Mouse (Mus musculus) lung, embryonic 15.5 days (tissue): ENCODE measurements around the gene Tmem39a. TPM values are rescaled to one million over a fixed set of nuclear protein-coding genes. Genes with fewer than 3 reads are reported as not detected.

ENCODE experiments used
- ATAC-seq: fragments of 200-750 bp; cut with Nextera tagmentation; 2 replicates; pipeline ENCODE4 v1.8.0; 2017; ENCODE audit warnings: moderate number of reproducible peaks, borderline replicate concordance; ENCODE audit not compliant: low FRiP score, low TSS enrichment; ENCODE audit errors: extremely low read depth
- H3K27ac ChIP-seq: fragments of 300-500 bp; sonication (generic); 2 replicates; pipeline ENCODE4 v1.5.1; 2015; ENCODE audit warnings: moderate library complexity, mild to moderate bottlenecking, inconsistent platforms
- H3K27me3 ChIP-seq: fragments of 300-500 bp; sonication (generic); 2 replicates; pipeline ENCODE4 v1.6.1; 2015; ENCODE audit warnings: inconsistent platforms
- H3K36me3 ChIP-seq: fragments of 300-500 bp; sonication (generic); 2 replicates; pipeline ENCODE4 v1.6.1; 2015; ENCODE audit warnings: inconsistent platforms
- H3K4me1 ChIP-seq: fragments of 300-500 bp; sonication (generic); 2 replicates; pipeline ENCODE4 v1.6.1; 2015; ENCODE audit warnings: inconsistent platforms
- H3K4me2 ChIP-seq: fragments of 300-500 bp; sonication (generic); 2 replicates; pipeline ENCODE4 v1.6.1; 2015; ENCODE audit warnings: inconsistent platforms, mild to moderate bottlenecking, moderate library complexity
- H3K4me3 ChIP-seq: fragments of 300-500 bp; sonication (generic); 2 replicates; pipeline ENCODE4 v1.5.1; 2015; ENCODE audit warnings: mild to moderate bottlenecking, inconsistent platforms
- H3K9ac ChIP-seq: fragments of 300-500 bp; sonication (generic); 2 replicates; pipeline ENCODE4 v1.6.1; 2015; ENCODE audit warnings: inconsistent platforms
- H3K9me3 ChIP-seq: fragments of 300-500 bp; sonication (generic); 2 replicates; pipeline ENCODE4 v1.6.1; 2016; ENCODE audit warnings: inconsistent platforms
- WGBS: fragments of 180-500 bp; shearing (Covaris S2); methylation state at CpG from one replicate; pipeline ENCODE4 v1.1.7; 2015; 5-methylcytosine and 5-hydroxymethylcytosine counted together
- polyA plus RNA-seq: library from polyadenylated mRNA; unstranded; fragments of >200 nt; fragmentation: Nextera tagmentation; extraction: Ambion mirVana; gene quantifications from 2 replicates; pipeline ENCODE4 v1.2.1, GENCODE M21; 2015

The Tmem39a gene
- polyA plus RNA-seq, 1 experiment from 2014 or later, result 119 TPM

GRCm38 (mm10) chr16:38592946-38593345, 34.4 kb downstream of the Tmem39a start:
- no peak for ATAC-seq
- Histone ChIP-seq H3K4me1 (no peaks in the 10 kb centered on the region), H3K27ac (no peak overlapping the region), H3K9ac (no peak overlapping the region), H3K4me2 (no peak overlapping the region), H3K9me3 (no peaks in the 10 kb centered on the region), H3K27me3 (no peaks in the 10 kb centered on the region), H3K36me3 (peaks cover 41% of the 10 kb centered on the region), H3K4me3 (no peak overlapping the region)
- 92% methylated on average over 4 of the region's 4 CpGs for WGBS

GRCm38 (mm10) chr16:38594435-38594834, 35.9 kb downstream of the Tmem39a start:
- Histone ChIP-seq H3K36me3 (peaks cover 28% of the 10 kb centered on the region), H3K4me2 (no peak overlapping the region), H3K27ac (no peak overlapping the region), H3K9ac (no peak overlapping the region), H3K27me3 (no peaks in the 10 kb centered on the region), H3K4me1 (no peaks in the 10 kb centered on the region), H3K9me3 (no peaks in the 10 kb centered on the region), H3K4me3 (no peak overlapping the region)
- WGBS, result 73% methylated on average over 1 of the region's 1 CpGs
- no peak for ATAC-seq

GRCm38 (mm10) chr16:38596099-38596498, 37.6 kb downstream of the Tmem39a start:
- no peaks in the 10 kb centered on the region for H3K4me1 ChIP-seq
- WGBS, result 79% methylated on average over 2 of the region's 2 CpGs
- no peak overlapping the region for H3K4me2 ChIP-seq
- no peak for ATAC-seq
- no peaks in the 10 kb centered on the region for H3K27me3 ChIP-seq
- H3K9me3 ChIP-seq, result no peaks in the 10 kb centered on the region
- no peak overlapping the region for H3K9ac ChIP-seq
- H3K27ac ChIP-seq, result no peak overlapping the region
- H3K36me3 ChIP-seq, result peaks cover 25% of the 10 kb centered on the region
- no peak overlapping the region for H3K4me3 ChIP-seq

GRCm38 (mm10) chr16:38596651-38597050, 38.2 kb downstream of the Tmem39a start:
- Histone ChIP-seq H3K36me3 (peaks cover 23% of the 10 kb centered on the region), H3K27ac (no peak overlapping the region), H3K4me1 (no peaks in the 10 kb centered on the region), H3K4me3 (no peak overlapping the region), H3K9ac (no peak overlapping the region), H3K27me3 (no peaks in the 10 kb centered on the region), H3K4me2 (no peak overlapping the region), H3K9me3 (no peaks in the 10 kb centered on the region)
- WGBS, result 96% methylated on average over 2 of the region's 2 CpGs
- ATAC-seq, result no peak

- H3K4me3 ChIP-seq, result no peak overlapping the region
- H3K27ac ChIP-seq, result no peak overlapping the region
- H3K9ac ChIP-seq, result no peak overlapping the region
- no peaks in the 10 kb centered on the region for H3K4me1 ChIP-seq
- no peak for ATAC-seq
- H3K36me3 ChIP-seq, result peaks cover 32% of the 10 kb centered on the region
- H3K4me2 ChIP-seq, result no peak overlapping the region
- 64% methylated on average over 11 of the region's 11 CpGs for WGBS
- no peaks in the 10 kb centered on the region for H3K9me3 ChIP-seq
- H3K27me3 ChIP-seq, result no peaks in the 10 kb centered on the region
Measured at GRCm38 (mm10) chr16:38598986-38599680, 40.6 kb downstream of the Tmem39a start.

DNA sequence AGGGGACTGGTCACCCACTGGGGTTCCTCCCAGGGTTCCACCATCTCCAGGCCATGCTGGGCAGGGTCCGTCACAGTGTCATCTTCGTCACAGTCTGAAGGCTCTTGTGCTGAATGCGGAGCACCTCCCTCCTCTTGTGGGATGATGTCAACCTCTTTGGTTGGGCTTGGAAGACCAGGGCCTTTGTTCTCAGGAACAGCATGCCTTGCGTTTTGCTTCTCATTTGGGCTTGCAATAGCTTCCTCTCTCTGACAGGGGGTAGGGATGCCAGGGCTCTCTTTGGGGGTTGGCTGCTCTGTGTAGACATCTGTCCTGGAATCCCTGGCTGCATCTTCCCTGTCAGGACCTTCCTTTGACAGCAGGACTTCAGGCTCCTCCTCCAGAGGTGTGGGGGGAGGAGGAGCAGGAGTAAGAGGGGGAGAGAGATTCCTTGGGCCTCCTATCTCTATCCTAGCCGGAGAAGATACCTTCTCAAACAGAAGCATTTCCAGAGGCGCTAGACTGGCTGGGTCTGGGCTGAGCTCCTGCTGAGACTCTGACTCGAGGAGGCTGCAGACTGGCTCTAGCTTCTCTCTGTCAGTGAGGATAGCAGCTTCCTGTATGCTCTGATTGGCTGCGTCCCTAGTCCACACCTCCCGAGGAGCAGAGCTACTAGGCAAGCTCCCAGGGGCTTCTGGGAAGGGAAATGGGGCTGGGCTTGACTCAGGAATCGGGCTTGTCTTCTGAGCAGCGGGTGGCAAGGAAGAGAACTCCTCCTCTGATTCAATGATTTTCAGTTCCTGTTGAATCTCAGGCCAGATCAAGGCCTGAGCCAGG, 44.7 kb downstream of the Tmem39a start:
- 54% methylated on average over 11 of the region's 11 CpGs for WGBS
- no peak overlapping the region for H3K4me2 ChIP-seq
- peaks cover 56% of the 10 kb centered on the region for H3K36me3 ChIP-seq
- ATAC-seq, result peak; percentile 74; the same call in 1 of the 2 replicates
- H3K9me3 ChIP-seq, result no peaks in the 10 kb centered on the region
- H3K27me3 ChIP-seq, result no peaks in the 10 kb centered on the region
- no peak overlapping the region for H3K27ac ChIP-seq
- H3K4me1 ChIP-seq, result no peaks in the 10 kb centered on the region
- H3K4me3 ChIP-seq, result no peak overlapping the region
- H3K9ac ChIP-seq, result no peak overlapping the region

DNA sequence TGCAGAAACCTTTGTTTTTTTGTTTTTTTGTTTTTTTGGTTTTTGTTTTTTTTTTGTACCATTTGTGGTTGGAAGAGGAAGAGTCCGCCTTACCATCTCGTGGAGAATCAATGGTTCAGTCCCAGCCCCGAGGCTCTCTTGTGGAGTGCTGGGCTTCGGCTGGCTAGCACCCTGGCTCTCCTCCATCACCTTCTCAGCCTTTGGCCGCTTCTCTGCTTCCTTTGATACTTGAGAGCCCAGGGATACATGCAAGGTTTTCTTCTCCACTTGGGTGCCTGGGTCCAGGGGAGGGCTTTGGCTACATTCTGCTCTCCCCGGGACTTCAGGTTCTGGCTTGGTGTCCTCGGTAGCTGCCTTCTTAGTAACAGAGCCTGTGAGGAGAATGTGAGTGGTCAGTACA, 48.0 kb downstream of the Tmem39a start:
- Histone ChIP-seq H3K9ac (no peak overlapping the region), H3K36me3 (peaks cover 82% of the 10 kb centered on the region), H3K27ac (no peak overlapping the region), H3K4me1 (no peaks in the 10 kb centered on the region), H3K4me3 (no peak overlapping the region), H3K4me2 (no peak overlapping the region), H3K27me3 (no peaks in the 10 kb centered on the region), H3K9me3 (0 out of 2 replicates have a peak, but pooled peaks cover 4% of the 10 kb centered on the region)
- ATAC-seq, result no peak
- WGBS, result 90% methylated on average over 7 of the region's 7 CpGs

GRCm38 (mm10) chr16:38608687-38609086, 50.2 kb downstream of the Tmem39a start:
- H3K4me1 ChIP-seq, result no peaks in the 10 kb centered on the region
- H3K4me3 ChIP-seq, result no peak overlapping the region
- no peak overlapping the region for H3K4me2 ChIP-seq
- peaks cover 74% of the 10 kb centered on the region for H3K36me3 ChIP-seq
- no peak for ATAC-seq
- 77% methylated on average over 12 of the region's 12 CpGs for WGBS
- H3K9ac ChIP-seq, result no peak overlapping the region
- H3K27ac ChIP-seq, result no peak overlapping the region
- no peaks in the 10 kb centered on the region for H3K27me3 ChIP-seq
- 0 out of 2 replicates have a peak, but pooled peaks cover 4% of the 10 kb centered on the region for H3K9me3 ChIP-seq

- H3K9ac ChIP-seq, result no peak overlapping the region
- ATAC-seq, result no peak
- no peaks in the 10 kb centered on the region for H3K27me3 ChIP-seq
- peaks cover 71% of the 10 kb centered on the region for H3K36me3 ChIP-seq
- 62% methylated on average over 18 of the region's 18 CpGs for WGBS
- no peaks in the 10 kb centered on the region for H3K4me1 ChIP-seq
- no peak overlapping the region for H3K27ac ChIP-seq
- H3K9me3 ChIP-seq, result 0 out of 2 replicates have a peak, but pooled peaks cover 4% of the 10 kb centered on the region
- no peak overlapping the region for H3K4me2 ChIP-seq
- no peak overlapping the region for H3K4me3 ChIP-seq
Measured at GRCm38 (mm10) chr16:38609092-38609491, 50.6 kb downstream of the Tmem39a start.

- Histone ChIP-seq H3K4me3 (no peak overlapping the region), H3K4me1 (no peaks in the 10 kb centered on the region), H3K27ac (no peak overlapping the region), H3K9me3 (peaks cover 4% of the 10 kb centered on the region; the same call in 1 of the 2 replicates), H3K9ac (no peak overlapping the region), H3K36me3 (peaks cover 61% of the 10 kb centered on the region), H3K4me2 (no peak overlapping the region), H3K27me3 (no peaks in the 10 kb centered on the region)
- 50% methylated on average over 5 of the region's 5 CpGs for WGBS
- no peak for ATAC-seq
Measured at GRCm38 (mm10) chr16:38612646-38613045, 54.1 kb downstream of the Tmem39a start.

DNA sequence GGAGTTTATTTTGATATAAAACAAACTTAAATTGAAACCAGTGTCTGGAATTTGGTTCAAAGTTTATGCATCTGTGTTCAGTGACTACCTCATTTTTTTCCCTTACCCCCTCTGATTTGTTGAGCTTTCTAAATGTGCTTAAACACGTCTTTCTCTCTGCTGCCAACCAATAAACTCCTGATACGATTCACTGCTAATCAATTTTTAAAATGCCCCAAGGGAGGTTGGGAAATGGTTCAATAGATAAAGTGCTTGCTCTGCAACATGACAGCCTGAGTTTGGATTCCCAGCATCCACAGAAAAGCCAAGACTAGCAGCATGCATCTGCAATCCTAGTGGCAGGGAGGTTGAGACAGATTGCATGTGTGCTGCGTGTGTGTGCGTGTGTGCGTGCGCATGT, 55.1 kb downstream of the Tmem39a start:
- H3K9me3 ChIP-seq, result peaks cover 4% of the 10 kb centered on the region; the same call in 1 of the 2 replicates
- no peaks in the 10 kb centered on the region for H3K27me3 ChIP-seq
- no peak for ATAC-seq
- H3K4me3 ChIP-seq, result no peak overlapping the region
- no peaks in the 10 kb centered on the region for H3K4me1 ChIP-seq
- H3K4me2 ChIP-seq, result no peak overlapping the region
- H3K9ac ChIP-seq, result no peak overlapping the region
- H3K27ac ChIP-seq, result no peak overlapping the region
- H3K36me3 ChIP-seq, result peaks cover 62% of the 10 kb centered on the region
- WGBS, result 91% methylated on average over 6 of the region's 6 CpGs

DNA sequence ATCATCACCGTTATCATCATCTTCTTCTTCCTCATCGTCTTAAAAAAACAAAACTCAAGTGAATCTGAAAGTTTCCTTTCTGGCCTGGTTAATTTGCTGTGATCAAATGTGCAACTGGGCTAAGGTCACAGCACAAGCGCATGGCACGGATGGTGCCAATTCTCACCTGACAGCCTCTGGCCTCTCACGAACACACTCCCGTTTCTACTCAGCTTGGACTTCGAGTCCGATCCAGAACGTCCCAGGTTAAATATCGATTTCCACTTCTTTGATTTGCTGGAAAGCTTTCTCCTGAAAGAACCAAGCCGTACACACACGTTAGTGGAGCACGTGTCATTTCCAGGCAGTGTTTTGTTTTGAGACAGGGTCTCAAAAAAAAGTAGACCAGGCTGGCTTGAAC, 59.5 kb downstream of the Tmem39a start:
- Histone ChIP-seq H3K4me1 (peaks cover 11% of the 10 kb centered on the region; the same call in 1 of the 2 replicates), H3K9ac (no peak overlapping the region), H3K27ac (no peak overlapping the region), H3K4me3 (no peak overlapping the region), H3K36me3 (peaks cover 28% of the 10 kb centered on the region), H3K27me3 (no peaks in the 10 kb centered on the region), H3K4me2 (no peak overlapping the region), H3K9me3 (no peaks in the 10 kb centered on the region; the same call in 1 of the 2 replicates)
- WGBS, result 92% methylated on average over 13 of the region's 13 CpGs
- ATAC-seq, result no peak
